Mouse (Mus musculus) cortical plate, adult 2 months (tissue): ENCODE measurements around the gene Suclg2.

ENCODE experiments used
- CTCF ChIP-seq: fragments of 200-500 bp; IDR thresholded peaks from 2 replicates; pipeline ENCODE4 v1.5.1; 2011; ENCODE audit warnings: mild to moderate bottlenecking, control low read depth, low read length; ENCODE audit not compliant: insufficient read depth; ENCODE audit errors: extremely low read depth
- POLR2A ChIP-seq: fragments of 200-500 bp; IDR thresholded peaks from 2 replicates; pipeline ENCODE4 v1.6.1; 2011; ENCODE audit warnings: mild to moderate bottlenecking, low read length, control low read depth; ENCODE audit not compliant: insufficient read depth; ENCODE audit errors: extremely low read depth

DNA sequence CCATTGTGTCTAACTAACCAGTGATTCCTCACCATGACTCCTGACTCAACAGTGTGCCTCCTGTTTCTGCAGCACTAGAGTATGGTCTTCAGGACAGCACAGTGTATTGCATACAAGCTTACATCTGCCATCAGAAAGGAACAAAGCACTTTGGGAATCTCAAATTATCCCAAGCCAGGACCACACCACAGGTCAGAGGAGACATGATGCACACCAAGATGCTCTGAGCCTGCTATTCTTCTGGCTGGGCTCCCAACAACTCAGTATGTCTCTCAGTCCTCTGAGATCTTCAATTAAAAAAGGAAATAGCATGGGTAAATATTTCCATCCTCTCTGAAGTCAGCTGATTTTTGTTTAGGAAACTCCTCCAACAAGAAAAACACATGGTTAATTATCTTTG, 172.9 kb downstream of the Suclg2 start:
- TF ChIP-seq CTCF, result no peak
- no peak for TF ChIP-seq POLR2A
